Mouse (Mus musculus) CH12.LX (cell line): ENCODE data around the gene Vmn2r80.

Source experiments
- CHD1 ChIP-seq: IDR thresholded peaks from 2 replicates; pipeline ENCODE4 v1.6.1; 2012; ENCODE audit warnings: low read depth, low read length, improper control_type of control experiment, inconsistent platforms
- CTCF ChIP-seq, 2 experiments: IDR thresholded peaks in 1 of 2; conservative IDR thresholded peaks in 1 of 2; 2 replicates each; pipeline ENCODE4 v1.5.1; 2011 to 2012; ENCODE audit warnings: low read depth in 2 of 2, low read length in 2 of 2, improper control_type of control experiment in 1 of 2, inconsistent platforms in 1 of 2, mild to moderate bottlenecking in 1 of 2, moderate library complexity in 1 of 2
- MAFK ChIP-seq: IDR thresholded peaks from 2 replicates; pipeline ENCODE4 v1.6.1; 2011; ENCODE audit warnings: low read length, improper control_type of control experiment; ENCODE audit not compliant: insufficient replicate concordance
- MEF2A ChIP-seq: IDR thresholded peaks from 2 replicates; pipeline ENCODE4 v1.6.1; 2014; ENCODE audit warnings: low read depth, mild to moderate bottlenecking, inconsistent platforms, low read length, improper control_type of control experiment, borderline replicate concordance
- POLR2A ChIP-seq: IDR thresholded peaks from 2 replicates; pipeline ENCODE4 v1.6.1; 2011; ENCODE audit warnings: low read depth, mild to moderate bottlenecking, improper control_type of control experiment, low read length
- RCOR1 ChIP-seq: conservative IDR thresholded peaks from 2 replicates; pipeline ENCODE4 v1.6.1; 2012; ENCODE audit warnings: low read depth, mild to moderate bottlenecking, inconsistent platforms, low read length, improper control_type of control experiment
- USF1 ChIP-seq: IDR thresholded peaks from 2 replicates; pipeline ENCODE4 v1.6.1; 2014; ENCODE audit warnings: low read depth, mild to moderate bottlenecking, inconsistent platforms, low read length, improper control_type of control experiment
- ZKSCAN1 ChIP-seq: IDR thresholded peaks from 2 replicates; pipeline ENCODE4 v1.6.1; 2012; ENCODE audit warnings: low read depth, inconsistent platforms, low read length, improper control_type of control experiment, borderline replicate concordance

DNA sequence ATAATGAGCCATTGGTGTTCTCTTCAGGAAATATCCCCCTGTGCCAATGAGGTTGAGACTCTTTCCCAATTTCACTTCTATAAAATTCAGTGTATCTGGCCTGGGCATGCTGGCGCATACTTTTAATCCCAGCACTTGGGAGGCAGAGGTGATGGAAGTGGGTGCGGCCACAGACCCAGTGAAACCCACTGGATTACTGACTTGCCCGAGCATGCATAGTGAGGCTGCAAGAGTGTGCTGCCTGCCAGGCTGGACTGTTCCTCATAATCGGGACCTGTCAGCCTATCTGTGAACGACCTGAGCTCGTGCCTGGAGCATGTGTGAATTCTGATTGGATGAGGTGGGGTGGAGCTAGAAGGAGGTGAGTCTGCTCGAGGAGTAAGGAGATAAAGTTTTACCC lies 73.6 kb downstream of the Vmn2r80 start:
- no peak for TF ChIP-seq CHD1
- TF ChIP-seq MEF2A, result no peak
- no peak for TF ChIP-seq CTCF (conservative IDR thresholded peaks at IDR 0.05 in 1 of 2, IDR thresholded peaks at IDR 0.05 in 1 of 2; ENCODE audit: low read depth in 2 of 2, low read length in 2 of 2)
- TF ChIP-seq RCOR1, result no peak
- no peak for TF ChIP-seq USF1
- TF ChIP-seq ZKSCAN1, result no peak
- no peak for TF ChIP-seq POLR2A
- no peak for TF ChIP-seq MAFK
